Mouse (Mus musculus) stomach, postnatal 0 days (tissue): ENCODE data around the gene Clspn. TPM values are rescaled to one million over a fixed set of nuclear protein-coding genes. Genes with fewer than 3 reads are reported as not detected.

ENCODE experiments used
- ATAC-seq: fragments of 200-750 bp; cut with Nextera tagmentation; 2 replicates; pipeline ENCODE4 v1.8.0; 2017; ENCODE audit not compliant: low FRiP score, low TSS enrichment
- DNase-seq: peaks from one replicate; pipeline ENCODE4 v3.0.0-alpha.2; 2016; ENCODE audit warnings: low spot score
- H3K27ac ChIP-seq: fragments of 300-500 bp; sonication (generic); replicated peaks from 2 replicates; pipeline ENCODE4 v1.5.1; 2014; ENCODE audit warnings: mild to moderate bottlenecking, control low read depth
- H3K27me3 ChIP-seq: fragments of 300-500 bp; sonication (generic); 2 replicates; pipeline ENCODE4 v1.6.1; 2014; ENCODE audit warnings: low read length; ENCODE audit not compliant: control insufficient read depth, insufficient read depth
- H3K36me3 ChIP-seq: fragments of 300-500 bp; sonication (generic); 2 replicates; pipeline ENCODE4 v1.6.1; 2014; ENCODE audit warnings: low read length, mixed read lengths; ENCODE audit not compliant: control insufficient read depth, insufficient read depth
- H3K4me1 ChIP-seq: fragments of 300-500 bp; sonication (generic); replicated peaks from 2 replicates; pipeline ENCODE4 v1.6.1; 2014; ENCODE audit warnings: antibody characterized with exemption; ENCODE audit not compliant: control insufficient read depth, insufficient read depth
- H3K4me2 ChIP-seq: fragments of 300-500 bp; sonication (generic); replicated peaks from 2 replicates; pipeline ENCODE4 v1.6.1; 2014; ENCODE audit warnings: low read depth, mild to moderate bottlenecking, control low read depth, moderate library complexity
- H3K4me3 ChIP-seq: fragments of 300-500 bp; sonication (generic); 2 replicates; pipeline ENCODE4 v1.5.1; 2014; ENCODE audit warnings: low read depth, low read length, control low read depth
- H3K9ac ChIP-seq: fragments of 300-500 bp; sonication (generic); 2 replicates; pipeline ENCODE4 v1.6.1; 2014; ENCODE audit warnings: mild to moderate bottlenecking, low read length, control low read depth, mixed read lengths
- H3K9me3 ChIP-seq: fragments of 300-500 bp; sonication (generic); 2 replicates; pipeline ENCODE4 v1.6.1; 2016; ENCODE audit warnings: low read length; ENCODE audit not compliant: control insufficient read depth
- CTCF ChIP-seq: IDR thresholded peaks from 2 replicates; pipeline ENCODE4 v1.5.1; 2016; ENCODE audit warnings: antibody characterized with exemption, low read depth, mild to moderate bottlenecking, moderate library complexity
- EP300 ChIP-seq: optimal IDR thresholded peaks from 2 replicates; pipeline ENCODE3; 2016; ENCODE audit warnings: antibody characterized with exemption
- WGBS: fragments of 180-500 bp; shearing (Covaris S2); extraction: QIAGEN DNeasy Blood & Tissue Kit; methylation state at CpG from one replicate; pipeline ENCODE4 v1.1.7; 2014; 5-methylcytosine and 5-hydroxymethylcytosine counted together
- polyA plus RNA-seq: library from polyadenylated mRNA; unstranded; fragments of >200 nt; fragmentation: Nextera tagmentation; extraction: Ambion mirVana; gene quantifications from 2 replicates; pipeline ENCODE4 v1.2.1, GENCODE M21; 2015

Gene Clspn
- polyA plus RNA-seq, 1 experiment from 2014 or later: 8.9 TPM

GRCm38 (mm10) chr4:126569783-126570182, 13.0 kb downstream of the Clspn start:
- TF ChIP-seq CTCF (no peak), EP300 (no peak)
- no peaks in the 10 kb centered on the region for H3K4me1 ChIP-seq
- 88% methylated on average over 3 of the region's 3 CpGs for WGBS
- no peak for ATAC-seq
- no peak overlapping the region for H3K27ac ChIP-seq
- DNase-seq: no peak
- H3K4me3 ChIP-seq: no peak overlapping the region
- H3K27me3 ChIP-seq: no peaks in the 10 kb centered on the region
- peaks cover 6% of the 10 kb centered on the region; the same call in 1 of the 2 replicates for H3K36me3 ChIP-seq
- H3K9me3 ChIP-seq: no peaks in the 10 kb centered on the region
- no peak overlapping the region for H3K9ac ChIP-seq
- no peak overlapping the region for H3K4me2 ChIP-seq

GRCm38 (mm10) chr4:126576281-126576680, 19.5 kb downstream of the Clspn start:
- ATAC-seq: no peak
- no peak overlapping the region for H3K4me3 ChIP-seq
- H3K4me2 ChIP-seq: no peak overlapping the region
- H3K9me3 ChIP-seq: no peaks in the 10 kb centered on the region
- no peaks in the 10 kb centered on the region for H3K4me1 ChIP-seq
- no peak overlapping the region for H3K9ac ChIP-seq
- H3K36me3 ChIP-seq: peaks cover 4% of the 10 kb centered on the region
- TF ChIP-seq EP300: no peak
- no peak for TF ChIP-seq CTCF
- no peaks in the 10 kb centered on the region for H3K27me3 ChIP-seq
- no peak overlapping the region for H3K27ac ChIP-seq
- no peak for DNase-seq
- WGBS: 87% methylated on average over 5 of the region's 5 CpGs

GRCm38 (mm10) chr4:126577920-126578319, 21.2 kb downstream of the Clspn start:
- TF ChIP-seq CTCF: no peak
- TF ChIP-seq EP300: no peak
- Histone ChIP-seq H3K27ac (no peak overlapping the region), H3K36me3 (peaks cover 4% of the 10 kb centered on the region), H3K9ac (no peak overlapping the region), H3K4me3 (no peak overlapping the region), H3K4me2 (no peak overlapping the region), H3K4me1 (no peaks in the 10 kb centered on the region), H3K27me3 (no peaks in the 10 kb centered on the region), H3K9me3 (no peaks in the 10 kb centered on the region)
- ATAC-seq: no peak
- no peak for DNase-seq
- 78% methylated on average over 3 of the region's 3 CpGs for WGBS

GRCm38 (mm10) chr4:126579077-126579476, 22.3 kb downstream of the Clspn start:
- no peak overlapping the region for H3K4me3 ChIP-seq
- no peak for TF ChIP-seq CTCF
- no peak for TF ChIP-seq EP300
- DNase-seq (no peak), ATAC-seq (no peak)
- H3K4me1 ChIP-seq: no peaks in the 10 kb centered on the region
- H3K27me3 ChIP-seq: no peaks in the 10 kb centered on the region
- WGBS: 81% methylated on average over 2 of the region's 2 CpGs
- no peak overlapping the region for H3K27ac ChIP-seq
- no peak overlapping the region for H3K9ac ChIP-seq
- H3K36me3 ChIP-seq: peaks cover 4% of the 10 kb centered on the region
- no peak overlapping the region for H3K4me2 ChIP-seq
- no peaks in the 10 kb centered on the region for H3K9me3 ChIP-seq

- peaks cover 10% of the 10 kb centered on the region for H3K36me3 ChIP-seq
- WGBS: 96% methylated on average over 13 of the region's 13 CpGs
- H3K9me3 ChIP-seq: no peaks in the 10 kb centered on the region
- H3K27ac ChIP-seq: no peak overlapping the region
- no peak for ATAC-seq
- H3K27me3 ChIP-seq: no peaks in the 10 kb centered on the region
- TF ChIP-seq CTCF (no peak), EP300 (no peak)
- H3K9ac ChIP-seq: no peak overlapping the region
- H3K4me1 ChIP-seq: no peaks in the 10 kb centered on the region
- no peak overlapping the region for H3K4me3 ChIP-seq
- no peak overlapping the region for H3K4me2 ChIP-seq
- no peak for DNase-seq
Observed at GRCm38 (mm10) chr4:126585739-126586138, 29.0 kb downstream of the Clspn start.

GRCm38 (mm10) chr4:126592039-126592438, 35.3 kb downstream of the Clspn start:
- Histone ChIP-seq H3K4me2 (no peak overlapping the region), H3K4me1 (no peaks in the 10 kb centered on the region), H3K9me3 (no peaks in the 10 kb centered on the region), H3K36me3 (peaks cover 2% of the 10 kb centered on the region; the same call in 1 of the 2 replicates), H3K9ac (no peak overlapping the region), H3K4me3 (no peak overlapping the region), H3K27ac (no peak overlapping the region), H3K27me3 (no peaks in the 10 kb centered on the region)
- TF ChIP-seq EP300: no peak
- TF ChIP-seq CTCF: no peak
- no peak for DNase-seq
- WGBS: 87% methylated on average over 6 of the region's 6 CpGs
- ATAC-seq: no peak
